In the genomic region with DNA sequence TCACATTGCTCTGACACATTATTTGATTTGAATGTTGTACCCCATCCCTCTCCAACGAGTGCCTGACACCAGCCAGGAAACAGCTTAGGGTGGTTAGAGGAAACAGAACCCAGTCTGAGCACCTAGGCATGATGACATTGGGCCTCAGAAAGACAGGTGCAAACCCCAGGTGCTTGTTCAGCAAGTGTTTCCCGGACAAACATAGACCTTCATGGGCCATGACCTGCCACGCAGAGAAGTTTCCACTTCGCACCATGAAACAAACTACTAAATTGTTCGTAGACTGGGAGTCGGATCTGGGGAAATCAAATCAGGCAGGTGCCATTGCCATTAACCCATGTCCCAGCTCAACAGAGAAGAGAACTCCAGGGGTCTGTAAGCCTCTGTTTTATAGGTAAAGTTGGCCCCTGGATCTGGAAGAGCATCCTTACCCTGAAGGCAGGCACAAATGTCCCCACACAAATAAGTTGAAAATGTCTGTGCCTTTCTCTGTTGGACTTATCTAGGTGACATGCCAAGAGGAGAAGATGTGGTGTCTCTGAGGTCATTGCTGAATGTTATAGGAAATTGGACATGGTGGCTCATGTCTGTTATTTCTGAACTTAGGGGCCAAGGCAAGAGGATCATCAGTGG, we compare ENCODE assay signal across 16 mouse cellular contexts.
DNase-seq lines count a peak whose midpoint lies in the region; TF ChIP-seq lines count a peak whose summit lies in the region.
"Had no signal": no experiment of that assay in that cellular context is flagged by ENCODE, and none has a peak within 500 bp of the region (broad histone marks: within the 10 kb centered on the region; RNA-seq: fewer than 3 reads in every experiment).

No protein-coding gene starts in this region.

- TF ChIP-seq RAD21 in CH12.LX (IDR thresholded peaks at IDR 0.05; ENCODE audit: low read depth, low read length), result no peak; the same call in 1 of the 2 replicates

- no peaks in the 10 kb centered on the region for H3K27me3 ChIP-seq in CH12.LX (replicated peaks)
- H3K27me3 ChIP-seq: Patski had no signal

- peak overlapping the region; percentile 24; the same call in 1 of the 2 replicates for H3K4me2 ChIP-seq in CH12.LX (ENCODE audit: insufficient read depth, low read depth, poor library complexity, severe bottlenecking)

- H3K4me3 ChIP-seq in CH12.LX (replicated peaks in 1 of 3; ENCODE audit: low read depth in 2 of 3, low read length in 2 of 3, poor library complexity in 1 of 3), result no peak overlapping the region

- peak; percentile 54 for DNase-seq in CH12.LX (ENCODE audit: extremely low read depth)
- no peak for DNase-seq in spleen, postnatal 14 days (ENCODE audit: low spot score in 2 of 2)
- DNase-seq: adrenal gland, adult 2 months; adrenal gland, adult 8-10 months; adrenal gland, postnatal 10 days; adrenal gland, postnatal 14 days; adrenal gland, postnatal 25 days; adrenal gland, postnatal 36 days; B cell, adult 2 months; cerebellum, adult 11 months; cerebellum, adult 11-12 months; cerebellum, adult 18-20 months; cerebellum, adult 2 months; cerebellum, adult 8-10 months had no signal

- in situ Hi-C loops in CH12.LX (cut with MboI; ENCODE audit: low pct_ligation_motif_present, low pct_unique_long_range_greater_than_20kb, low sequenced_read_pairs), result no loop called here

- H3K79me2 ChIP-seq in CH12.LX (replicated peaks; ENCODE audit: control insufficient read depth, extremely low read depth, insufficient read depth, poor library complexity, severe bottlenecking), result no peaks in the 10 kb centered on the region

- no peaks in the 10 kb centered on the region for H3K36me3 ChIP-seq in CH12.LX (replicated peaks in 1 of 2; ENCODE audit: control insufficient read depth in 1 of 2, insufficient read depth in 1 of 2, low read length in 1 of 2)
- H3K36me3 ChIP-seq: G1E had no signal

- H3K9ac ChIP-seq in CH12.LX (ENCODE audit: insufficient read depth, low read depth), result peak overlapping the region; percentile 1; the same call in 1 of the 2 replicates

- TF ChIP-seq EP300 in CH12.LX (IDR thresholded peaks at IDR 0.05; ENCODE audit: low read length), result peak; percentile 77

- H3K27ac ChIP-seq in CH12.LX (ENCODE audit: insufficient read depth, low read depth), result peak overlapping the region; percentile 98

- no peak for TF ChIP-seq CTCF in CH12.LX (conservative IDR thresholded peaks at IDR 0.05 in 1 of 2, IDR thresholded peaks at IDR 0.05 in 1 of 2; ENCODE audit: low read depth in 2 of 2, low read length in 2 of 2)

- peaks cover 15 to 27% of the 10 kb centered on the region in 2 experiments for H3K4me1 ChIP-seq in CH12.LX (ENCODE audit: control insufficient read depth in 1 of 2, insufficient read depth in 2 of 2)

- H3K9me3 ChIP-seq in CH12.LX (replicated peaks; ENCODE audit: low read length), result peaks cover 9% of the 10 kb centered on the region
- H3K9me3 ChIP-seq: G1E had no signal

- dilution Hi-C loops in CH12.LX (cut with MboI; ENCODE audit: extremely low pct_ligation_motif_present, extremely low pct_unique_long_range_greater_than_20kb, low sequenced_read_pairs), result no loop called here

- TF ChIP-seq POLR2A in CH12.LX (IDR thresholded peaks at IDR 0.05; ENCODE audit: low read depth, low read length), result no peak

TF ChIP-seq in CH12.LX, 34 proteins besides CTCF, POLR2A, EP300 and RAD21:
- TF ChIP-seq MXI1 (IDR thresholded peaks at IDR 0.05; ENCODE audit: low read depth, low read length), result peak; percentile 66
- no peak for TF ChIP-seq POLR2AphosphoS2 (IDR thresholded peaks at IDR 0.05; ENCODE audit: low read depth, low read length)
- 0 out of 2 replicates have a peak, but pooled peaks have one; percentile 48 for TF ChIP-seq MAFK (IDR thresholded peaks at IDR 0.05; ENCODE audit: insufficient replicate concordance, low read length)
- peak; percentile 90 for TF ChIP-seq TCF12 (IDR thresholded peaks at IDR 0.05; ENCODE audit: low read depth, low read length)
- TF ChIP-seq MYC (IDR thresholded peaks at IDR 0.05; ENCODE audit: low read depth, low read length), result peak; percentile 44
- TF ChIP-seq MAZ (IDR thresholded peaks at IDR 0.05; ENCODE audit: low read depth, low read length), result 0 out of 2 replicates have a peak, but pooled peaks have one; percentile 20
- 0 out of 2 replicates have a peak, but pooled peaks have one; percentile 27 for TF ChIP-seq CHD2 (IDR thresholded peaks at IDR 0.05; ENCODE audit: low read length)
- TF ChIP-seq ELF1 (IDR thresholded peaks at IDR 0.05; ENCODE audit: low read depth, low read length), result no peak
- no peak for TF ChIP-seq NRF1 (IDR thresholded peaks at IDR 0.05; ENCODE audit: low read depth, low read length)
- TF ChIP-seq NELFE (IDR thresholded peaks at IDR 0.05; ENCODE audit: low read depth, low read length), result no peak
- TF ChIP-seq BHLHE40 (IDR thresholded peaks at IDR 0.05; ENCODE audit: low read depth, low read length), result peak; percentile 23; the same call in 1 of the 2 replicates
- TF ChIP-seq HCFC1 (IDR thresholded peaks at IDR 0.05; ENCODE audit: low read depth, low read length), result 0 out of 2 replicates have a peak, but pooled peaks have one; percentile 16
- 0 out of 2 replicates have a peak, but pooled peaks have one; percentile 51 for TF ChIP-seq ZMIZ1 (IDR thresholded peaks at IDR 0.05; ENCODE audit: low read depth, low read length)
- no peak for TF ChIP-seq TBP (conservative IDR thresholded peaks at IDR 0.05; ENCODE audit: low read depth, low read length)
- peak; percentile 74; the same call in 1 of the 2 replicates for TF ChIP-seq CHD1 (IDR thresholded peaks at IDR 0.05; ENCODE audit: low read depth, low read length)
- TF ChIP-seq ETS1 (conservative IDR thresholded peaks at IDR 0.05; ENCODE audit: low read depth, low read length), result peak; percentile 59
- TF ChIP-seq JUN (IDR thresholded peaks at IDR 0.05; ENCODE audit: insufficient read depth, low read depth, low read length), result no peak; the same call in 1 of the 2 replicates
- TF ChIP-seq GABPA (IDR thresholded peaks at IDR 0.05; ENCODE audit: insufficient replicate concordance, low read depth, low read length), result no peak
- peak; percentile 45; the same call in 1 of the 2 replicates for TF ChIP-seq IRF4 (IDR thresholded peaks at IDR 0.05; ENCODE audit: low read depth, low read length)
- peak; percentile 80; the same call in 1 of the 2 replicates for TF ChIP-seq SIN3A (IDR thresholded peaks at IDR 0.05; ENCODE audit: low read length)
- TF ChIP-seq E2F4 (IDR thresholded peaks at IDR 0.05; ENCODE audit: insufficient replicate concordance, low read depth, low read length), result 0 out of 2 replicates have a peak, but pooled peaks have one; percentile 44
- peak; percentile 70 for TF ChIP-seq MEF2A (IDR thresholded peaks at IDR 0.05; ENCODE audit: borderline replicate concordance, low read depth, low read length)
- TF ChIP-seq UBTF (IDR thresholded peaks at IDR 0.05; ENCODE audit: low read depth, low read length), result no peak
- TF ChIP-seq USF1 (IDR thresholded peaks at IDR 0.05; ENCODE audit: low read depth, low read length), result no peak
- peak; percentile 56; the same call in 1 of the 2 replicates for TF ChIP-seq MAX (IDR thresholded peaks at IDR 0.05; ENCODE audit: low read length)
- TF ChIP-seq RCOR1 (conservative IDR thresholded peaks at IDR 0.05; ENCODE audit: low read depth, low read length), result 0 out of 2 replicates have a peak, but pooled peaks have one; percentile 71
